Mouse (Mus musculus) heart, postnatal 10 days (tissue): ENCODE data around the gene Rab26. TPM values are rescaled to one million over a fixed set of nuclear protein-coding genes. Genes with fewer than 3 reads are reported as not detected.
A peak's percentile ranks its signal among the peaks of the same experiment; 100 is the strongest.

Experiments
- DNase-seq, 2 experiments: peaks; one replicate each; pipeline ENCODE4 v3.0.0; 2021
- intact Hi-C: fragments of 180-260 bp; cut with DNase I; formaldehyde crosslinking; loops from one replicate; pipeline ENCODE4 v1.15.1; 2025
- total RNA-seq, 2 experiments: library from RNA; stranded (reverse); gene quantifications; 2 replicates each; pipeline ENCODE4 v1.2.3; 2021

Gene Rab26
- total RNA-seq, 2 experiments from 2014 or later, result 0.32 to 0.45 TPM

DNA sequence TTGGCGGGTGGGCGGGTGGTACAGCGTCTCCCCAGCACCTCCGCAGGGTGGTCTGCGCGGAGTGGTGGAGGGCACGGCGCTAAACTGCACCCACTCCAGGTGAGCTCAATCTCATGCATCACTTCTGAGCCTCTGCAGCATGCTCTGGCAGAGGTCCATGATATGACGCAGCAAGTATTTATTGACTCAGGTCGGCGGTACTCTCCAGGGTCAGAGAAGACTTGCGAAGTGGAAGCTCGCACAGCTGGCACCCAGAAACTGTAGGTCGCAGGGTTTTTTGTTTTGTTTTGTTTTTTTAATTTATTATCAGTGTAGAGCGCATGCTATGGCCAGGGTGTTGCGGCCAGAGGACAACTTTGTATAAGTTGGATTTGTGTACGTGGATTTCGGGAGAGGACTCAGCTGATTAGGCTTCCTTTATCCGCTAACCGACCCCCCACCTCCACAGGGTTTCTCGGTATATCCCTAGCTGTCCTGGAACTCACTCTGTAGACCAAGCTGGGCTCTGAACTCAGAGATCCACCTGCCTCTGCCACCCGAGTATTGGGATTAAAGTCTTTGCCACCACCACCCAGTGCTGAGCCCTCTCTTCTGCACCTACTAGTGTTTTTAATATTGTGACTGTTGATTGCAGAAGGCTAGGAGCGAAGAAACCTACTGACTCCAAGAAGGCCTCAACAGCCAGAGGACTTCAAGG is 15.1 kb upstream of the Rab26 start:
- DNase-seq, result peak; percentile 72 to 73
- intact Hi-C loops, result loop anchor here (5.0 kb wide), 1 partner anchor 43 kb away; no protein-coding TSS in a partner anchor

DNA sequence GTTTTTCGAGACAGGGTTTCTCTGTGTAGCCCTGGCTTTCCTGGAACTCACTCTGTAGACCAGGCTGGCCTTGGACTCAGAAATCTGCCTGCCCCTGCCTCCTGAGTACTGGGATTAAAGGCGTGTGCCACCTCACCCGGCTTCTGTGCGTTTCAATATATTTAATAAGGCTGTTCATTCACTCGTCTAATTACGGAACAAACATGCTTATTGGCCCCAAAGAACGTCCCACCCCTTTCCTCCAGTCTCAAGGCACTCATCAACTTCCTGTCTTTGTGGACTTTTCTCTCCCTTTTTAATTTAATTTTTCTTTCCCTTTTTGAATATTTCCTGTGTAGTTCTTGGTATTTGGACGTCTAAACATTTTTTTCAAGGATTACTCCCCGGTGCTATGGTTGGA is 14.4 kb upstream of the Rab26 start:
- no peak for DNase-seq
- intact Hi-C loops, result loop anchor here (5.0 kb wide), 1 partner anchor 44 kb away; no protein-coding TSS in a partner anchor

DNA sequence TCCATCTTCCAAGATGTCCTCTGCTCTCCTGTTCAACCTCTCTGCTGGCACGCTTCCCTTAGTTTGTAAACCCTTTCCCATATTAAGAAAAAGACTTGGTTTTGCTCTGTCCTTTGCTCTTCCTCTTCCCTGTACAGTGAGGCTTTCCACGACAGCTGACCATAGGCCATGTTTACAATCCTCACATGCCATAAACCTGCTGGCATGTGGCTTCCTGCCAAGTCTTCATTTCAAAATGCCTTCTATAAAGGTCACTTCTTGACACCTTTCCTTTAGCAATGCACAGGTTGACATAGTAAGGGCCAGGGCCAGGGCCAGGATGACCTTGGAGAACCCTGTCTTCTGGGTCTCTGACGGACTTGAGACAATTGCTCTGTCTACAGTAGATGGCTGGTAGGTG is 12.2 kb upstream of the Rab26 start:
- no peak for DNase-seq
- intact Hi-C loops, result loop anchor here (5.0 kb wide), 1 partner anchor 46 kb away; no protein-coding TSS in a partner anchor

DNA sequence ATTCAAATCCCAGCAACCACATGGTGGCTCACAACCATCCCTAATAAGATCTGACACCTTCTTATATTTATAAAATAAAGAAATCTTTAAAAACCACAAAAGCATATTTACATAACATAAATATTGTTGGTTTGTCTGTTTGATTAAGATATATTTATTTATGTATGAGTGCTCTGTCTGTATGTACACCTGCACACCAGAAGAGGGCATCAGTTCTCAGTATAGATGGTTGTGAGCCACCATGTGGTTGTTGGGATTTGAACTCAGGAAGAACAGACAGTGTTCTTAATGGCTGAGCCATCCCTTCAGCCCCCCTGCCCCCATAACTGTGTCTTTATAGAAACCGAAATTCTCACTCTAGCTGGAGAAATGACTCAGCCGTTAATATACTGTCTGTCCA is 11.2 kb upstream of the Rab26 start:
- intact Hi-C loops, result loop anchor here (5.0 kb wide), 1 partner anchor 47 kb away; no protein-coding TSS in a partner anchor
- DNase-seq, result no peak

DNA sequence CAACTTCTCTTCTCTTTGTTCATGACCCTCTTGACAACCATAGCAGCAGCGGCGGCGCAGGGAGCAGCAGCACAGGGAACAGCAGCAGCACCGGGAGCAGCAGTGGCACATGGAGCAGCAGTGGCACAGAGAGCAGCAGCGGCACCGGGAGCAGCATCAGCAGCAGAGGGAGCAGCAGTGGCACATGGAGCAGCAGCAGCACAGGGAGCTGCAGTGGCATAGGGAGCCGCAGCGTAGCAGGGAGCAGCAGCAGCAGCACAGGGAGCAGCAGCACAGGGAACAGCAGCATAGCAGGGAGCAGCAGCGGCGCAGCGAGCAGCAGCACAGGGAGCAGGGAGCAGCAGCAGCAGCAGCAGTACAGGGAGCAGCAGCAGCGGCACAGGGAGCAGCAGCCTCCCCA is 10.6 kb upstream of the Rab26 start:
- DNase-seq, result no peak
- intact Hi-C loops, result loop anchor here (5.0 kb wide), 1 partner anchor 48 kb away; no protein-coding TSS in a partner anchor

DNA sequence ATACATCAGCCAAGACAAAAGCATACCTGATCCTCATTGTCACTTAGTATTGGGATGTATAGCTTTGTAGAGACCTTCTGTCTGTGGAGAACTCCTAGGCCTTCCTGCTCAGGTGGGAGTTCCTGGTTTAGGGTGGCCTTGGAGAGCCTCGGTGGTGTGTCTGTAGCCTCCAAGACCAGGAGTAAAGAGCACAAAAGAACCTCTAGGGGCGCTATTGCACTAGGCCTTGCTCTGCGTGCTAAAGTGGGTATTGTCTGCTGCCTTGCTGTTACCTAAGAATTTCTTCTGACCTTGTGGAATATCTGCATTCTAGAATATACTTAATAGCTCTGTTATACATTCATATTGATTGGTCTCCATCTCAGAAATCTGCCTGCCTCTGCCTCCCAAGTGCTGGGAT is 6.4 kb upstream of the Rab26 start:
- intact Hi-C loops, result loop anchor here (2.0 kb wide), 2 partner anchors 88 to 114 kb away; no protein-coding TSS in a partner anchor
- DNase-seq, result peak; percentile 45 to 72

DNA sequence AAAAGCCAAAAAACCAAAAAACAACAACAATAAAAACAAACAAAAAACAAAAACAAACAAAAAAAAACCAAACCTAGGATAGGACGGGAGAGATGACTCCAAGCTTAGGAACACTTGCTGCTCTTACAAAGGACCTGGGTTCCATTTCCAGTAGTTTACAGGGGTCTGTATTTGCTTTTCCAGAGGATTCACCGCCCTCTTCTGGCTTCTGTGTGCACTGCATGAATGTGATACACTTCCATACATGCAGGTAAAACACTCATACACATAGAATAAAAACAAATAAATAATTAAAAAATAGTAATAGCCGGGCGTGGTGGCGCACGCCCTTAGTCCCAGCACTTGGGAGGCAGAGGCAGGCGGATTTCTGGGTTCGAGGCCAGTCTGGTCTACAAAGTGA is 4.9 kb upstream of the Rab26 start:
- intact Hi-C loops, result loop anchor here (2.0 kb wide), 1 partner anchor 44 kb away; no protein-coding TSS in a partner anchor
- peak; percentile 38 to 65 for DNase-seq

DNA sequence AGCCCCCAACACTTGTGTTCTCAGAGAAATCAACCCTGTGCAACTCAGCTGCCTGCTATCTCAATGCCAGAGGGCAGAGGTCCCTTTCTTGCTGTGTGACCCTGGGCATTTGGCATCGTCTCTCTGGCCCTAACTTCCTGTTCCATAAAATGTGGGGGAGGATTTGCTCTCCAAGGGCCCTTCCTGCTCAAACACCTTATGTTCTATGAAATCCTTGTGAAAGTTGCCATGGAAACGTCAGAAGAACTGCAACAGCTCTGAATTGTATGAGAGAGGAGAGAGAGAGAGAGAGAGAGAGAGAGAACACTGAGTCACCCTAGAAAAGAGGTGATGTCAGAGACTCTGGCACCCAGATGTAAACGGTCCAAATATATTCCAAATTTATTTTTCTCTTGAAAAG is 3.5 kb upstream of the Rab26 start:
- DNase-seq, result no peak
- intact Hi-C loops, result no loop called here

DNA sequence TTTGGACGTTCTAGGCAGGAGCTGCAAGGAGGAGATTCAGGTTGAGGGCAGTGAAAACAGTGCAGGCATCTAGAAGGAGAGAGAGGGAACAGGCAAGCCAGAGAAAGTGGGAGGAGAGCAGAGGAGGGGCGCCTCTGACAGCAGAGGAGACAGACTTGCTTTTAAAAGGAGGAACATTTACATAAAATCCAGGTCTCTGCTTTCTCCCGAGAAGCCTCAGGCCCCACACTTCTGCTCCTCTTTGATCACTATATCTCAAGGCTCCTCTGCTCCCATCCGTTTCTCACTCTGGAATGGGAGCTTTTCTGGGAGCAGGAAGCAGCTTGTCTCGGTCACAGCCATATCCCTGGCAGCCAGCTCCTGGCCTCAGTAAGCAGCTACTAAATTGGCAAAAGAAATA is 1.3 kb upstream of the Rab26 start:
- intact Hi-C loops, result no loop called here
- no peak for DNase-seq

DNA sequence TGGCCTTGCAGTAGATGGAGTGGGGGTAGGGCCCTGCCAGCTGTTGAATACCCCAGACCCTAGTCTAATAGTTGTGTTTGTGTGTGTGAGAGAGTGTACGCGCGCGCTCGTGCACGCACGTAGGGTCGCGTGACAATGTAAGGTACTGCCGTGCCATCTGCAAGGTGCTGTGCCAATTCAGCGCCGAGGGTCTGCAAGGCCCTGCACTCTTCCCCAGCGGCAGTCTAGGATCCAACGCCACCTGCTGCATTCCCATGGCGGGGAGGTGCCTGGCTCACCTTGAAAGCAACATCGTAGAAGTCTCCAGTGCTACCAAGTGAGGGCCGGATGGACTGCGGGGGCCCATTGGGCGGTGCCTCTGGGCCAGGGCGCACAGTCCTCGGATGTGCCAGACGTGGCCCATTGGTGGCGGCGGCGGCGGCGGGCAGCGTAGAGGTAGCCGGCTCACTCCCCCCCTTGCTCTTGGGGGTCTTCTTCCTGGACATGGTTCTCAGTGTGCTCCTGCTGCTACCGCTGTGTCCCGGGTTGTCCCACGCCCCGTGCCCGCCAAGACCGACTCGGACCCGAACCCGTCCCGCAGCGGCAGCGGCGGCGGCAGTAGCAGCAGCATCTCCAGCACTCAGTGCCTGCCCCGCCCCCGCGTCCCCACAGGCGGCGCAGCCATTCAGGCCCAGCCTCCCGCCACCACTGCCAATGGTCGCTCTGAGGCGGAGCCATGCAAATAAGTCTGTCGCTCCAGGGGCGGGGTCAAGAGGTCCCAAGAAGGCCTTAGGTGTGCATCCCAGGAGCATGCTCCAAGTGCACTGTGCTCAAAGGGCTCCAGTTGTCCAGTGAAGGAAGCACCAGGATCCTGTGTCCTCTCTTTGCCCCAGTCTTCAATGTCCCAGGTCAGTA is 664 bp downstream of the Rab26 start:
- intact Hi-C loops, result no loop called here
- DNase-seq, result peak; percentile 81 to 84

DNA sequence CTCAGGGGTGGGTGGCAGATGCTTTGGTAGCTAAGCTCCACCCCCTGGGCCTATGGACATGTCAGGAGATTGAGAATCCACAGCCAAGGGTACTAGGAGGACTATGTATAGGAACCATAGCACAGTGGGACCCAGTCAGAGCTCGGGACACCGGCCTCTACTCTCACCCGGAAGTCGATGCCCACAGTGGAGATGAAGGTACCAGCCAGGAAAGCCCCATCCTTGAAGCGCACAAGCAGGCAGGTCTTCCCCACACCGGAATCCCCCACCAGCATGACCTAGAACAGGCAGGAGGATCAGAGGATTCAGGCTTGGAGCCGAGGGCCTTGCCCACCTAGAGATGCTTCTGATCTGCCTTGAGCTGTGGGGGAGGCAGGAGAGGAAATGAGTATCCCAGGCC is 2.0 kb downstream of the Rab26 start:
- no peak for DNase-seq
- intact Hi-C loops, result no loop called here

DNA sequence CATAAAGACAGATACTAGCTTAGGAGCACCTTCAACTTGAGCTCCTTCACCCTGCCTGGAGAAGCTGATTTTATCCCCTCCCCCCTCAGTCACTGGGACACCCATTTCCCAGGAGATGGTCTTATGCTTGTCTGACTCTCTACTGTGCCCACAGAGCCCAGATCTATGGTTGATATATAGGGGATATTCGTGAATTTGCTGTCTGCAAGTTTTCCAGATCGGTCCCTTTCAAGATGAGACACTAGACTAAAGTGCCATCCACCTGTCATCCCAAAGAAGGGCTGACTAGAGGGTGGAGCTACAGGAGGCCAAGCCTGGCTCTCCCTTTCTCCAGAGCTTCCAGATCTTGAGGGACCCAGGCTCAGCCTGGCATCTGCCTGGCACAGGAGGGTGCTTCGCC is 2.9 kb downstream of the Rab26 start:
- no peak for DNase-seq
- intact Hi-C loops, result no loop called here

DNA sequence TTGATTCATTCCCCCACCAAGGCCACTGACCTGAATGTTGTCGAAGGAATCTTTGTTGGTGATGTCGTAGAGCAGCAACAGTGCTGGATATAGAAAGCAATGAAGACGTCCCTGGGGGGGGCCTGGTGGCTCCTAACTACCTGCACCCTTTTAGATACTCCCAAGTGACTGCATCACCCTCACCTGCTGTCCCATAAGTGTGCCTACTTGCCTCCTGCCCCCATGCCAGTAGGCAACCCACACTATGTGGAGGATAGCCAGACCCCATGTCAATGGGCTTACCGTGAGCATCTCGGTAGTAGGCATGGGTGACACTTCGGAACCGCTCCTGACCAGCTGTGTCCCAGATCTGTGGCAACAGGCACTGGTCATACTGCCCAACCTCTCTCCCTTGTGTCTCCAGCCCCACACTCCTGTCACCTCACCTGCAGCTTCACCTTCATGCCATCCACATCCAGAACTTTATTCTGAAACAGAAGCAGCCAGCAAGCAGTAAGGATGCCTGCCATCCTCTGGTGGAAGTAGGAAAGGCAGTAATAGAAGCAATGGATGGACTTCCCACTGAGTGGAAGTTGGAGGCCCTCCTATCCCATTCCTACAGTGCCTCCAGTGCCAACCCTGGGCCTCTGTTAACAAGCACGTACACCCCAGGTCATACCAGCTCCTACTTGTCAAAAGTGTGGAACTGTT is 3.5 kb downstream of the Rab26 start:
- DNase-seq, result no peak
- intact Hi-C loops, result no loop called here

DNA sequence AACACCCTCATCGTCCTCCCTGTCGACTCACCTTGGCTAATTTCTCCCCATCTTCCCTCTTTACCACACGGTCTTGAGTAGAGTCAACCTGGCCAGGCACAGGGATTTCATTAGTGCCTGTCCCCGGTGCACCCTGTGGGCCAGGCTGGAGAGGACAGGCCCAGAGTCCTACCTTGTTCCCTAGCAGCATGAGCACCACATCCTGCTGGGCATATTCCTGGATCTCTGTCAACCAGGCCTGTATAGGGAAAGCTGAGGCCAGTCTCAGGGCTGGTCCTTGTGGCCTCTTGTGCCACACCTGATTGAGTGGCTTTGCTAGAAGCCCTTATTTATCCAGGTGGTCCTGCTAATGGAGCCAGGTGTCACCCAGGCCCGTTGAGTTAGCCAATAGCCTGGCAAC is 4.1 kb downstream of the Rab26 start:
- intact Hi-C loops, result loop anchor here (5.0 kb wide), 1 partner anchor 48 kb away; no protein-coding TSS in a partner anchor
- DNase-seq, result no peak

DNA sequence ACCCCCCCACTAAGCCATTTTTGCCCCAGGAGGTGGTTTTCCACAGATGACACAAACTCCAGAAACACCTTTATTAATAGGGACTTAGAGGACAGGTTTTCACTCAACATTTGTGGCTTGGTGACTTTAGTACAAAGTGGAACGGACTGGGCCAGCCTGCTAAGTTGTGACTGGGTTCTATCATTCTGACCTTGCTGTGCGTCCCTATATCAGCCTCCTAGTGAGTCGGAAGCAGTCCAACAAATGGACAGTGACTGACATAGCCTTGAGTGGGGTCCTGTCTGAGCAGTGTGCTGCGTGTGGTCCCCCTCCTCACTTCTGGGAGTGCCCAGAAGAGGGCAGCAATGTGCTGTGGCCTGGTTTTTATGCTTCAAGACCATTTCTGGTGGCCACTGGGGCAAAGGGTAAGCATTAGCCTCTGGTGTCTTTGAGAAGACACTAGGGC is 5.0 kb downstream of the Rab26 start:
- DNase-seq, result peak; percentile 61 to 80
- intact Hi-C loops, result loop anchor here (5.0 kb wide), 1 partner anchor 47 kb away; no protein-coding TSS in a partner anchor

DNA sequence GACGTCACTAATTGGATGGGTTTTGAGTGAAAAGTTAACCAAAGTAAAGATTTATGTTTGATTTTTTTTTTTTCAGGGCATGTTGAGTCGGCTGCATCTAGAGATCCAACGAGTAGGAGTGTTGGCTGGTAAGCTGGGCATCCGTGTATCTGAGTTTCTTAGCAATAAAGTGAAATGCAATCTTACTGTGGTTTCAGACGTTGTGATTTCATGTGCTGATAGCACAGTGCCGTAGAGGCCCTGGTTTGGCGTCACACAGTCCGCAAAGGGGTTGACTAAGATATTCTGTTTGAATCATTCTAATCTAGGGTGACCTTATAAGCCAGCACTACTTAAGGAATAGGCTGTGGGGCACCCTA is 5.5 kb downstream of the Rab26 start:
- intact Hi-C loops, result loop anchor here (5.0 kb wide), 1 partner anchor 46 kb away; no protein-coding TSS in a partner anchor

DNA sequence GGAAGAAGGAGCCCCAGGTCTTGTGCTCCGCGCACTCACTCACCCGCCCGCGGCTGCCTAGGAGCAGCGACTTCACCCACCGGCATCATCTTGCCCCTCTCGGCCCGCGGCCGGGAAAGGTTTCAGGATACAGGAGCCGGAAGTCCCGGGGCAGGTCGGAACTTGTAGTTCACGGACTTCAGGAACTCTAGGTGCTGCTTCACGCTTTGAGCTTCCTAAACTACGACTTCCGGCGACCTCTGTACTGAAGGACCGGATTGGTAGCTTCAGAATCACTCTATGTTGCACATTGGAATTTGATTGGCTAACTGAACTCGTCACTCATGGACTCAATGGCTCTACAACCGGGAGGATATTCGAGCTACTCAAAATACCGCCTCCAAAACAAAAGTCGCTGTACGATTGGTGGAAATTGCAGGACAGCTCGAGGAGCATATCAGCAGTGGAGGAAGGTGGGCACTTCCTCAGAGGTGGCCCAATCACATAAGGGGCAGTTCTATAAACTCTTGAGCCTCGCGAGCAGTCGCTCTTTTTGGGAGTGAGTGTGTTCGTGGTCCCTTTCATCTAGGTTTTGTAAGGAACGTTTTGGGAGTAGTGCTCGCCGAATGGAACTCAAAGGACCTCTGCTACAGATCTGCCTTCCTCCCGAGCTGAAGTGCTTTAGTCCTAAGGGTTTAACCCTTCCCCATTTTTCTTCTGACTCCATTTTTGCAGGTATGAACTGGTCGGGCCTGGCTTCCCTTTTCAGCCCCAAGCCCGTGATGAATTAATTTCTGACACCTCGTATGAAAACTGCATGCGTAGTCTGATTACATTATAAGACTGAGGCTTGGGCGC is 6.1 kb downstream of the Rab26 start, which contains the start of gene Traf7:
Traf7 (minus strand) TSS at position 216 of the 837 bp plus-strand sequence.
- DNase-seq, result peak; percentile 97 to 98
- intact Hi-C loops, result loop anchor here (5.0 kb wide), 1 partner anchor 46 kb away; no protein-coding TSS in a partner anchor

More for the DNA sequence above, 5.5 kb downstream of the Rab26 start:
- DNase-seq, result no peak

DNA sequence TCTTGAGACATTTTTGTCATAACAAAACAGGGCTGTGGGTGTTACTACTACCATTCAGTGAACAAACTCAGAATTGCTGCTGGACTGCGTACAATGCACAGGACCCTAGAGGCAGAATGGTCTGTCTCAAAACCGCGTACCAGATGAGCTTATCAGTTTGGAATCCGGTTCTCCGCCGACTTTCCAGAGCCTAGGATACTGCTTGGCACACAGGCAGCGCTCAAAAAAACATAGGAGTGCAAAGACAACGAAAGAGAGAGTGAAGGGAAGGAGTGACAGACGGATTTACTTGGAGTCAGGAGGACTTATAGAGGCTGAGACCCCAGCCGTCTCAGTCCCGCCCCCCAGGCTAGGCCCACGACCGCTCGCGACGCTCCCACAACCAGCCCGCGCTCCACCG is 6.7 kb downstream of the Rab26 start:
- intact Hi-C loops, result loop anchor here (5.0 kb wide), 1 partner anchor 45 kb away; no protein-coding TSS in a partner anchor
- no peak for DNase-seq

DNA sequence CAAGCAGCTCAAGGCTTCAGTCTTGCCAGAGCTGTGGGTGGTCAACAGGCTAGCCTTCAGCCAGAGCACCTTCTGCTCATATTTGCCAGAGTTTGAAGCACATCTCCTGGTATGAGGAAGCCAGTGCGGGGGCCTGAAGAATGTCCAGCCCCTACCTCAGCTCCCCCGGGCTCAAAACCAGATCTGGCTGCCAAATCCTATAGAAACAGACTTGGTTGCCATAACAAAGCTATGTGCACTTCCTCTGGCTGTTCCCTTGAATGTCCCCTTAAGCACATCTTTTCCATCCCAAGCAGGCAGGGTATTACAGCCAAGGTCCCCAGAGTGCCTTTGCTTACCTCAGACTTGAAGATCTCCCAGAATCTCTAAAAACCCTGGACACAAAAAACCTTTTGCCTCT is 9.3 kb downstream of the Rab26 start:
- no peak for DNase-seq
- intact Hi-C loops, result loop anchor here (5.0 kb wide), 1 partner anchor 42 kb away; no protein-coding TSS in a partner anchor

DNA sequence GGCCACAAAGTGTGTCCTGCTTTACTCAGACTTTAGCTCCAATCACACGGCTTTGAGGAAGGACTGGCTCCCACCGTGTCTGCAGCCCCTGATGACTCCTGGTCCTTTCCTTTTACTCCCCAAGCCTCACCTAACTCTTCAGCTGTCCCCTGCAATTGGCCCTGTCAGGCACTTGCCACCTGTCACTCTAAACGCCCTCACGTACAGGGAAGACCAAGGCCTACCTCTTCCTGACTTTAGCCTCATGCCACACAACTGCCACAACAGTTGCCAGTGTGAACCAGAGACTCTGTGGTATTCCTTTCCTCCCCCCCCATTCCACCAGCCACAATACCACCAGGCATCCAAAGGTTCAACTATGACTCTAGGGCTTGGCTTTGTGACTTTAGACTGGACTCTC is 13.6 kb downstream of the Rab26 start:
- intact Hi-C loops, result no loop called here

More for the DNA sequence above, 13.6 kb downstream of the Rab26 start:
- no peak for DNase-seq
